Mouse (Mus musculus): Measurements from ENCODE around the gene Emc1. TPM values are rescaled to one million over a fixed set of nuclear protein-coding genes. Genes with fewer than 3 reads are reported as not detected.
A peak's percentile ranks its signal among the peaks of the same experiment; 100 is the strongest.

Emc1 gene
- total RNA-seq (2021): 10 to 100 TPM; 77.7 to 82.3 TPM
- long read RNA-seq, experiment 1, full-length matches to known transcripts: 93 of 112 reads
- long read RNA-seq, experiment 1, partial matches to known transcripts: 17 of 112 reads
- long read RNA-seq, experiment 1, other reads (novel, unspliced or antisense): 2 of 112 reads
- long read RNA-seq, experiment 2, full-length matches to known transcripts: 94 of 117 reads
- long read RNA-seq, experiment 2, partial matches to known transcripts: 21 of 117 reads
- long read RNA-seq, experiment 2, other reads (novel, unspliced or antisense): 2 of 117 reads

DNA sequence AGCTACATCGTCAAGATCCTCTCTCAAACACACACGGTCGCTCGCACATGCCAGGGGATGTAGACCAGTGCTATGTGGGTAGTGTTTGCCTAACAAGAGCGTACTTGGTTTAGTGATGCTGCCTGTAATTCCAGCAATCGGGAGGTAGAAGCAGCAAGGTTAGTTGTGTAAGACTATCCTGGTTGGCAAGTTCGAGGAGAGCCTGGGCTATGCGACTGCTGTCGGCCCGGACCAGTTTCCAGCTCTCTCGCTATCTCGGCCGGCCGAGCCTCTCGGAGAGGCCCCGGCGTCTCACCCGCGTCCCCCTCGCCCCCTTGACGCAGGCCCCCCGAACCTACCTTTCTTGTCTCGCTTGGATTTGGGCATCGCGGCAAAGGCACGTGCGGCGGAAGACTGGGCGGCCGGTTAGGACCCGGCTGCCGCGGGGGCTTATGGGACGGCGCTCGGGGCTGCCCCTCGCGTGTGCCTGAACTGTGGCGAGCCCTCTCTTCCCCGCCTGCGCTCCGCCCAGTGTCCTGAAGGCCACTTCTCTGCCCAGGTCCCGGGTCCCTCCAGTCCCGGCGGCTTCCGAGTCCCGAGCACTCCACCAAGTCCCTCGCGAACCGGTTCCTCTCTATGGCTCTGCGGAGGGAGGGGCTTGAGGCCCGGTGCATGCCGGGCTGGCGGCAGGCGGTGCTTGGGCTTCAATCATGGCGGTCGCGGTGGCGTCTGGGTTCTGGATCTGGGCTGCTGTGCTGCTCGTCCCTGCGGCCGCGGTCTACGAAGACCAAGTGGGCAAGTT lies at the start of gene Emc1, which contains the start of the genes Mrto4 and Ubr4:
Gene Emc1, plus strand, starts transcription at position 657 of the 781 bp plus-strand sequence.
Gene Mrto4, minus strand, starts transcription at position 646 of the 781 bp plus-strand sequence.
Gene Ubr4, plus strand, starts transcription at position 679 of the 781 bp plus-strand sequence.
- DNase-seq (ENCODE audit: low spot score in 2 of 2): peak; percentile 83 to 85

DNA sequence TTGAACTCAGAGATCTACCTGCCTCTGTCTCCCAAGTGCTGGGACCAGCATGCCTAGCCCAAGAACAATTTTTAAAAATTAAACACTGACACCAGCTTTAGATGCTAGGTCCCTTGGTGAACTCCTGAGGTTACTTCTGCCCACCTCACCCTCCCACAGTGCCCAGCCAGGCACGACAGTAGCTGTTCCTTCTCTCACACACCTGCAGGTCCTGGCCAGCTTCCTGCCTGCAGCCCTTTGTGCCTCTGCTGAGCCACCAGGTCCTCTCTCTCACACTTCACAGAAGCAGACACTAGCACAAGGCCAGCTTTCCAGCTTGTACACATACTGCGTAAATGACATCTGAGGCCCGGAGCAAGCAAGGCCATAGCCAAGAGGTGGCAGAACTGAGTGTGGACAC lies 46.9 kb upstream of the Emc1 start:
- intact Hi-C loops (cut with DNase I): no loop called here
- no peak for DNase-seq (ENCODE audit: low spot score in 2 of 2)

More for the DNA sequence above, at the start of gene Emc1, which contains the start of the genes Mrto4 and Ubr4:
- intact Hi-C loops (cut with DNase I): no loop called here

DNA sequence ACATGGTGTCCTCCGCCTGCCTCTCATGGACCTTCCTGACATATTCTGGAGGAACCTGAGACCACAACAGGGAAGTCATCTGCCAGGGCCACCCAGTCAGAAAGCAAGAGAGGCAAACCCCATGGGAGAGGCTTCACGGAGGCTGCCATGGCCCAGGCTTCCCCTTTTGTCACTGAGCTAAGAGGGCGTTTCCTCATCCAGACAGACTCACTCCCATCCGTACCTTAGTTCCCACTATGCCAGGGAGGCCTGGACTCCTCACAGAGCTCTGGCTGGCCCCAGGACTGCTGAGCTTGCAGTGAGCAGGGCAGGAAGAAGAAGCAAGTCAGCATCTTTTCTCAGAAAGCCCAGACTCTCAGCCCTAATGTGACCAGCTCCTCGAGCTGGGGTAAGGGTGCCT lies 44.5 kb upstream of the Emc1 start:
- no peak for DNase-seq (ENCODE audit: low spot score in 2 of 2)
- intact Hi-C loops (cut with DNase I): no loop called here

DNA sequence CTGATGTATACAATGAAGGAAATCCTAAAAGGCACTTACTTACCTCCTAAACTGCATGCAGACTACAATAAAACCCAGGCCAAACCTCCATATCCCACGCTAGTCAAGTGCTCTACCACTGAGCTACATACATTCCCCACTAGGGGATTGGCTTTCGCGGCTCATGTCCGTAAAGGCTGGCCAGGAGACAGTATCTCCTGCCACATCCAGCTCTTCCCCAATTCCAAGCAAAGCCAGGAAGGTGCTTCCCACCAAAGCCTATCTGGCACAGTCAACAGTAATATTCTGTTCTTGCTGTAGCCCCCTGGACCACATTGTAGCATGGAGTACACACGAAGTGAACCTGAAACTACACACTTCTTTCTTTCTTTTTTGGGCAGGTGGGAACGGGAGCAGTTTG lies 42.7 kb upstream of the Emc1 start:
- no peak for DNase-seq (ENCODE audit: low spot score in 2 of 2)
- intact Hi-C loops (cut with DNase I): no loop called here

DNA sequence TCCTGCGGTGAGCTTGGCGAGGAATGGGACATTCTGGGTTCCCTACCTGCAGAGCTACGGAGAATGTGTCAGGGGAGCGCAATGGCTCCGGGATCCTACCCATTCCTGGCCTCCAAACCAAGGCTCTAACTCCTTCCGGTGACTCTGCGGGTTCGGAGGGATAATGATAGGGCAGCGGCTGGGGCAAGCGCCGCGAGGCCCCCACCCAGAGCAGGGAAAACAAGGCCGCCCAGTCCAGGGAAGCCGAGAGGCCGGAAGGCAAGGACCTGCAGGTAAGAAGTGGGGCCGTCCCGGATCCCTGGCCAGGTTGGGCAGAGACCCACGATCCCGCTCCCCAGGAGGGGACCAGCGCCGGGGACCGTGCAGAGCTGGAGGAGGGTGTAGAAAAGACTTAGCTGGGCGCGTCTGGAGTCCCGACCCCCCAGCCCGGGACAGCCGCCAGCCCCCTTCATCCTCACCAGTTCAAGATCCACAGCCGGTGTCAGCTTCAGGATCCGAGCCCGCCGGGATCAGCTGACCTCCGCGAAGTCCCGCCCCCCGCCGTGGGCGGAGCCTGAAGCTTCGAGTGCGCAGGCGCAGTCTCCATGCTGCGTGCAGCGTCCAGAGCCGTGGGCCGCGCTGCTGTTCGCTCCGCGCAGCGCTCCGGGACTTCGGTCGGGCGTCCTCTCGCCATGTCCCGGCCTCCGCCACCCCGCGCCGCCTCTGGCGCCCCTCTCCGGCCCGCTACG lies 42.1 kb upstream of the Emc1 start, which contains the start of the genes Pqlc2 and Akr7a5:
Gene Pqlc2, minus strand, starts transcription at position 538 of the 728 bp plus-strand sequence.
Gene Akr7a5, plus strand, starts transcription at position 574 of the 728 bp plus-strand sequence.
- intact Hi-C loops (cut with DNase I): no loop called here
- peak; percentile 97 to 99 for DNase-seq (ENCODE audit: low spot score in 2 of 2)

GRCm38 (mm10) chr4:139310899-139311701 lies 41.3 kb upstream of the Emc1 start:
- DNase-seq (ENCODE audit: low spot score in 2 of 2): no peak
- intact Hi-C loops (cut with DNase I): no loop called here

DNA sequence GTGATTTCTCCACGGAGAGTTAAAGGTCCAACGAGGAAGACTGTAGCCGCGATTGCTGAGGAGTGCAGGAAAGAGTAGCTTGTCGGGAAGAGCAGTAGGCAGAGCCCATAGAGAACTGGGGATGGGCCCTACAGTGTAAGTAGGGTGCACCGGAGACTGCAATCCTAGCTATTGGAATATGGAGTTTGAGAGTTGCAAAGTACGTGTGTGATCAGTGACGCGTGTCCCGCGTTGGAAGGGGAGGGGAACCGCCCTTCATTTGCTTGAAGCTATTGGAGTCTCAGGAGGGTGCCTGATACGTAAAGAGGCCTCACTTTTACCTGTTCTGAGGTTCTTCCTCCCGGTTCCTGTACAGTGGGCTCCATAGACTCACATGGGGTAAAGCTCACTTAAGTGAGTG lies 40.7 kb upstream of the Emc1 start:
- DNase-seq (ENCODE audit: low spot score in 2 of 2): no peak
- intact Hi-C loops (cut with DNase I): no loop called here

GRCm38 (mm10) chr4:139312632-139313031 lies 39.8 kb upstream of the Emc1 start:
- intact Hi-C loops (cut with DNase I): no loop called here
- no peak for DNase-seq (ENCODE audit: low spot score in 2 of 2)

- intact Hi-C loops (cut with DNase I): no loop called here
- no peak for DNase-seq (ENCODE audit: low spot score in 2 of 2)
These were observed 33.9 kb upstream of the Emc1 start for GRCm38 (mm10) chr4:139318449-139318848.

GRCm38 (mm10) chr4:139319740-139320139 lies 32.6 kb upstream of the Emc1 start:
- no peak for DNase-seq (ENCODE audit: low spot score in 2 of 2)
- intact Hi-C loops (cut with DNase I): no loop called here

DNA sequence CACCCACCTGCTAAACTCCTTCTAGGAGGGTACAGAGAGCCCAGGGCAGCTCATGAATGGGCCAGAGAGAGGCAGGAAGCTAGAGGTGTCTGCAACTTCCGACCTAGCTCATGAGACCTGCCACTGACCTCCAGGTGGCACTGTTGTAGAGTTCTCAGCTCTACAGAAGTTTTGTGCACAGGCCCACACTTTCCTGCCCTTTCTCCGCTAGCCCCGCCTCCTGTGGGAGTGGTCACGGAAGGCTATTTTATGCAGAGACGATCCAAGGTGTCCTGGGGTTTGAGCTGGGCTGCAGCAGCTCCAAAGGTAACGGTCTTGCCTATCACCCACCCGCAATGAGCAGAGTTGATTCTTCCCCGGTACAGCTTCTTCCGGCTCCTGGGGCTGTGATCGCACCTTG lies 21.8 kb upstream of the Emc1 start:
- DNase-seq (ENCODE audit: low spot score in 2 of 2): peak in 1 of 2 experiments; percentile 25
- intact Hi-C loops (cut with DNase I): loop anchor here (10.0 kb wide), 1 partner anchor 406 kb away; no protein-coding TSS in a partner anchor

- intact Hi-C loops (cut with DNase I): loop anchor here (10.0 kb wide), 1 partner anchor 410 kb away; no protein-coding TSS in a partner anchor
- no peak for DNase-seq (ENCODE audit: low spot score in 2 of 2)
These were observed 17.6 kb upstream of the Emc1 start for GRCm38 (mm10) chr4:139334631-139335295.

DNA sequence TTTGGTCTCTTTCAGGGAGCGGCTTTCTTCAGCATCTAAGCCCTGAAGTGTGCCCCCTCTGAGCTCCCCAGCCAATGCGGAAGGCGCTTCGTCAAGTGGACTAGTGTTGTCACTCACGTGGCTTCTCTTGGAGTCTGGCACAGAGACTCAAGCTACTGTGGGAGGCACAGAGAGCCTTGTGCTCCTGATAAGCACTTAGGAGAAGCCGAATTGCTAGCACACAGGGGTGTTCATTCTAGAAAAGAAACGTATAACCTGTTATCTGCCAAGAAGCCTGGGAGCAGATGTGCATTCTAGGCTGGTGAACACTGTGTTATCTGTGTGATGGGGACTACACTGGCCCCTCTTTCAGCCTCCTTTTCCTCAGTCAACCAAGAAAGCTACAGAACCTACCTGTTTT lies 16.9 kb upstream of the Emc1 start:
- DNase-seq (ENCODE audit: low spot score in 2 of 2): no peak
- intact Hi-C loops (cut with DNase I): loop anchor here (10.0 kb wide), 1 partner anchor 411 kb away; no protein-coding TSS in a partner anchor

DNA sequence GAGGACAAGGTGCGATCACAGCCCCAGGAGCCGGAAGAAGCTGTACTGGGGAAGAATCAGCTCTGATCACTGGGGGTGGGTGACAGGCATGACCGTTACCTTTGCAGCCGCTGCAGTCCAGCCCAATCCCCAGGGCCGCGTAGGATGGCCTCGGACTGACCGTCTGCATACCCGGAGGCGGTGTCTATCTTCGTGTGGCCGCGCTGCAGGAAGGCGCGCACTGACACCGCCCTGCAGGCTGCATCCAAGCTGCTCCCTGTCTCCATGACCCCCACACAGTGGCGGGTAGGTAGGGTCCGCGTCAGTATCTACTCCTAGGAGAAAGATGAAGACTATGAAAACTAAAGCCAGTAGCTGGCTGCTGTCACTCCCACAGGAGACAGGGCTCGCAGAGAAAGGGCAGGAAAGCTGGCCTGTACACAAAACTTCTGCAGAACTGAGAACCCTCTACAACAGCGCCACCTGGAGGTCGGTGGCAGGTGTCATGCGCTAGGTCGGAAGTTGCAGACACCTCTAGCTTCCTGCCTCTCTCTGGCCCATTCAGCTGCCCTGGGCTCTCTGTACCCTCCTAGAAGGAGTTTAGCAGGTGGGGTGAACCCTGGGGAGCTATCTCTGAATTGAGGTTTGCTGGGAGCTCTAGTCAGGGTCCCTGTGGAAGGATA lies 15.4 kb upstream of the Emc1 start:
- DNase-seq (ENCODE audit: low spot score in 2 of 2): peak in 1 of 2 experiments; percentile 69
- intact Hi-C loops (cut with DNase I): loop anchor here (1.0 to 10.0 kb wide), 2 partner anchors 251 to 412 kb away; no protein-coding TSS in a partner anchor

- intact Hi-C loops (cut with DNase I): loop anchor here (10.0 kb wide), 1 partner anchor 413 kb away; no protein-coding TSS in a partner anchor
- no peak for DNase-seq (ENCODE audit: low spot score in 2 of 2)
These were observed 14.2 kb upstream of the Emc1 start for GRCm38 (mm10) chr4:139338145-139338544.

DNA sequence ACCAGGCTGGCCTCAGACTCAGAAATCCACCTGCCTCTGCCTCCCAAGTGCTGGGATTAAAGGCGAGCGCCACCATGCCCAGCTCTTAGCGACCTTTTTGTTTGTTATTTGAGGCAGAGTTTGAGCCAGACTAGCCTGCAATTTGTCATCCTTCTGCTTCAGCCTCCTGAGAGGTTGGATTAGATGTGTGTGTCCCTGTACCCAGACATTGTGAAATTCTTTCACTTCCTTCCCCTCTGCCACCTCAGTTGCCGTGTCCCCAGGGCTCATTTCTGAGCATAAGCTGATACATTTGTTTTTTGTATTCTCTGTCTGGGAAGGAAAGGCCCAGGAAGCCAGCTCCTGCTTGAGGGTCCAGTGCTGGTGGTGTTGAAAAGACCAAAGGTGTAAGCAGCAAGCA lies 11.6 kb upstream of the Emc1 start:
- DNase-seq (ENCODE audit: low spot score in 2 of 2): no peak

GRCm38 (mm10) chr4:139341556-139342233 lies 10.7 kb upstream of the Emc1 start:
- intact Hi-C loops (cut with DNase I): no loop called here
- no peak for DNase-seq (ENCODE audit: low spot score in 2 of 2)

More for the DNA sequence above, 11.6 kb upstream of the Emc1 start:
- intact Hi-C loops (cut with DNase I): no loop called here

Data from left cerebral cortex, postnatal 14 days (tissue).